In the genomic region with DNA sequence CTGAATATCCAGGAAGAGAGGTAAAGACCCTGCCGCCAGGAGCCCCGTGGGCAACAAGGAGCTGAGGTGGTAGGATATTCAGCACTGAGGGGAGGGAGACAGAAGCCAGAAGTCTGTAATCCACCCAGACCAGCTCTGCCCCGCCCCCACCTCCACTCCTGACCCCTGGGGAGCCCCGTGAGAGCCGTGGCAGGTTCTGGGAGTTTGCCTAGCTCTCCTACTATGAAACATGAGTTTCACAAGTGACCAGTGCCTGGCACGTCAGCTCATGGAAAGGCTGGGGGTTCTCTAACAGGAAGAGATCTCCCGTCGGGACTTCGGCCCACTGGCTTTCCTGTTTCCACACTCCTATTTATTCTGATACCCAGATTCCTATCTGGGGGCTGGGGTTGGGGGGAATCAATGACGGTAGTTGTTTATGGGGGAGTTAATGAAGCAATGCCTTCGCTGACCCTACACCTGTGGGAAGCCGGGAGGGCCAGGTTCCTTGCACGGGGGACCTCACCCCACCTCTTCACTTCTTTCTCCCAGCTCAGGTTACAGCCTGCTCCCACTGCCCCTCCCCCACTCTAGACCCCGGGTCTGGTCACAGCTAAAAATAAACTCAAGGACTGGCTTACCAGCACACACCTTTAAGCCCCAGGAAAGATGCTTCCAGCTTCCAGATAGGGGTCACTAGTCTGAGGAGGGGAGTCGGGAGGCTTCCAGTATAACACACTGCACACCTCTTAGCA, we compare ENCODE assay signal across 12 mouse cellular contexts. TPM values are rescaled to one million over a fixed set of nuclear protein-coding genes. Genes with fewer than 3 reads are reported as not detected.
DNase-seq lines count a peak whose midpoint lies in the region; ATAC-seq lines count a peak whose summit lies in the region.
"Had no signal": no experiment of that assay in that cellular context is flagged by ENCODE, and none has a peak within 500 bp of the region (broad histone marks: within the 10 kb centered on the region; RNA-seq: fewer than 3 reads in every experiment).

No protein-coding gene starts in this region.

- H3K4me2 ChIP-seq in hindbrain, embryonic 16.5 days (ENCODE audit: low read length): no peak overlapping the region
- no peak overlapping the region for H3K4me2 ChIP-seq in neural tube, embryonic 11.5 days (ENCODE audit: low read depth)
- no peak overlapping the region for H3K4me2 ChIP-seq in neural tube, embryonic 15.5 days
- H3K4me2 ChIP-seq in embryonic facial prominence, embryonic 15.5 days (replicated peaks): peak overlapping the region; percentile 10; the same call in 1 of the 2 replicates

- H3K9ac ChIP-seq in hindbrain, embryonic 16.5 days (ENCODE audit: low read depth, low read length): no peak overlapping the region
- H3K9ac ChIP-seq in neural tube, embryonic 11.5 days (ENCODE audit: low read length): 0 out of 2 replicates have a peak overlapping the region, but pooled peaks have one; percentile 7
- H3K9ac ChIP-seq in neural tube, embryonic 15.5 days (replicated peaks): no peak overlapping the region
- H3K9ac ChIP-seq in embryonic facial prominence, embryonic 15.5 days: no peak overlapping the region

- H3K36me3 ChIP-seq in hindbrain, embryonic 10.5 days: no peaks in the 10 kb centered on the region
- no peaks in the 10 kb centered on the region for H3K36me3 ChIP-seq in hindbrain, embryonic 16.5 days (ENCODE audit: control insufficient read depth, insufficient read depth, low read length)
- no peaks in the 10 kb centered on the region for H3K36me3 ChIP-seq in neural tube, embryonic 11.5 days (ENCODE audit: control insufficient read depth, insufficient read depth, low read length)
- H3K36me3 ChIP-seq in neural tube, embryonic 15.5 days: no peaks in the 10 kb centered on the region
- no peaks in the 10 kb centered on the region for H3K36me3 ChIP-seq in embryonic facial prominence, embryonic 15.5 days
- H3K36me3 ChIP-seq: G1E had no signal

- peak; percentile 45 for DNase-seq in hindbrain, embryonic 10.5 days (ENCODE audit: low spot score)
- DNase-seq in neural tube, embryonic 11.5 days (ENCODE audit: low spot score): no peak
- DNase-seq in yolk sac, embryonic 10.5 days (ENCODE audit: low spot score): peak; percentile 76
- no peak for DNase-seq in right cerebral cortex, adult 18-20 months
- DNase-seq in left cerebral cortex, adult 11 months (ENCODE audit: low spot score): no peak
- DNase-seq: retina, postnatal 1 day; thymus, adult 18-20 months had no signal

- WGBS in hindbrain, embryonic 10.5 days: 8% methylated on average over 15 of the region's 15 CpGs
- 16% methylated on average over 15 of the region's 15 CpGs for WGBS in hindbrain, embryonic 16.5 days
- WGBS in neural tube, embryonic 11.5 days: 9% methylated on average over 15 of the region's 15 CpGs
- WGBS in neural tube, embryonic 15.5 days: 13% methylated on average over 15 of the region's 15 CpGs
- WGBS in embryonic facial prominence, embryonic 15.5 days: 12% methylated on average over 15 of the region's 15 CpGs

- peaks cover 77% of the 10 kb centered on the region for H3K27me3 ChIP-seq in hindbrain, embryonic 10.5 days (ENCODE audit: insufficient read depth, poor library complexity, severe bottlenecking)
- peaks cover 15% of the 10 kb centered on the region for H3K27me3 ChIP-seq in hindbrain, embryonic 16.5 days (replicated peaks; ENCODE audit: control insufficient read depth, insufficient read depth, low read length)
- H3K27me3 ChIP-seq in neural tube, embryonic 11.5 days (ENCODE audit: control insufficient read depth, insufficient read depth, low read length): peaks cover 8% of the 10 kb centered on the region; the same call in 1 of the 2 replicates
- peaks cover 9% of the 10 kb centered on the region for H3K27me3 ChIP-seq in neural tube, embryonic 15.5 days (replicated peaks)
- H3K27me3 ChIP-seq in embryonic facial prominence, embryonic 15.5 days: peaks cover 7% of the 10 kb centered on the region; the same call in 1 of the 2 replicates

- no peaks in the 10 kb centered on the region for H3K9me3 ChIP-seq in hindbrain, embryonic 10.5 days
- no peaks in the 10 kb centered on the region for H3K9me3 ChIP-seq in hindbrain, embryonic 16.5 days (ENCODE audit: control insufficient read depth, low read length)
- no peaks in the 10 kb centered on the region for H3K9me3 ChIP-seq in neural tube, embryonic 11.5 days (ENCODE audit: control insufficient read depth, low read length)
- H3K9me3 ChIP-seq in neural tube, embryonic 15.5 days (replicated peaks): no peaks in the 10 kb centered on the region
- H3K9me3 ChIP-seq in embryonic facial prominence, embryonic 15.5 days (replicated peaks): no peaks in the 10 kb centered on the region
- H3K9me3 ChIP-seq: megakaryocyte, embryonic 14.5 days had no signal

- peaks cover 92% of the 10 kb centered on the region for H3K4me1 ChIP-seq in hindbrain, embryonic 10.5 days (replicated peaks)
- peaks cover 36% of the 10 kb centered on the region for H3K4me1 ChIP-seq in hindbrain, embryonic 16.5 days (ENCODE audit: control insufficient read depth, insufficient read depth, low read depth, low read length)
- peaks cover 46% of the 10 kb centered on the region for H3K4me1 ChIP-seq in neural tube, embryonic 11.5 days (ENCODE audit: control insufficient read depth, insufficient read depth, low read length)
- H3K4me1 ChIP-seq in neural tube, embryonic 15.5 days: peaks cover 52% of the 10 kb centered on the region
- H3K4me1 ChIP-seq in embryonic facial prominence, embryonic 15.5 days: peaks cover 78% of the 10 kb centered on the region

- ATAC-seq in hindbrain, embryonic 16.5 days: no peak
- ATAC-seq in neural tube, embryonic 11.5 days (ENCODE audit: insufficient read depth, low FRiP score, low TSS enrichment): no peak
- no peak for ATAC-seq in neural tube, embryonic 15.5 days (ENCODE audit: low FRiP score)
- ATAC-seq in embryonic facial prominence, embryonic 15.5 days (ENCODE audit: insufficient number of reproducible peaks, low FRiP score, low TSS enrichment, low read depth): no peak

- peak overlapping the region; percentile 16; the same call in 1 of the 2 replicates for H3K4me3 ChIP-seq in hindbrain, embryonic 10.5 days
- no peak overlapping the region for H3K4me3 ChIP-seq in hindbrain, embryonic 16.5 days (ENCODE audit: low read length)
- H3K4me3 ChIP-seq in neural tube, embryonic 11.5 days (ENCODE audit: low read depth, low read length): no peak overlapping the region
- no peak overlapping the region for H3K4me3 ChIP-seq in neural tube, embryonic 15.5 days (replicated peaks)
- H3K4me3 ChIP-seq in embryonic facial prominence, embryonic 15.5 days (replicated peaks): no peak overlapping the region
- H3K4me3 ChIP-seq: megakaryocyte, embryonic 14.5 days had no signal

- H3K27ac ChIP-seq in hindbrain, embryonic 10.5 days: peak overlapping the region; percentile 80
- no peak overlapping the region for H3K27ac ChIP-seq in hindbrain, embryonic 16.5 days (ENCODE audit: low read depth, low read length)
- H3K27ac ChIP-seq in neural tube, embryonic 11.5 days (ENCODE audit: low read depth, low read length): no peak overlapping the region
- no peak overlapping the region for H3K27ac ChIP-seq in neural tube, embryonic 15.5 days (replicated peaks)
- H3K27ac ChIP-seq in embryonic facial prominence, embryonic 15.5 days (replicated peaks): no peak overlapping the region

RNA-seq across cellular contexts. Expression of a gene that starts 19.4 kb away (rescaled TPM):
- 2.4 and 2.6 TPM in 2 replicates for polyA plus RNA-seq in hindbrain, embryonic 10.5 days (2016; fragmentation: Nextera tagmentation; extraction: Ambion mirVana)
- 2.6 and 3.1 TPM in 2 replicates for polyA plus RNA-seq in hindbrain, embryonic 16.5 days (2015; fragmentation: Nextera tagmentation; extraction: Ambion mirVana)
- 2.3 and 2.9 TPM in 2 replicates for polyA plus RNA-seq in neural tube, embryonic 11.5 days (2014; fragmentation: Nextera tagmentation; extraction: Ambion mirVana)
- 2.3 and 2.8 TPM in 2 replicates for polyA plus RNA-seq in neural tube, embryonic 15.5 days (2015; fragmentation: Nextera tagmentation; extraction: Ambion mirVana)
- 7.5 and 7.9 TPM in 2 replicates for polyA plus RNA-seq in embryonic facial prominence, embryonic 15.5 days (2015; fragmentation: Nextera tagmentation; extraction: Ambion mirVana)
- polyA plus RNA-seq: G1E had no signal

RNA-seq across cellular contexts. Expression of a gene that starts 59.4 kb away (rescaled TPM):
- polyA plus RNA-seq in hindbrain, embryonic 10.5 days (2016; fragmentation: Nextera tagmentation; extraction: Ambion mirVana): 9.4 and 11.8 TPM in 2 replicates
- 10.5 and 11.1 TPM in 2 replicates for polyA plus RNA-seq in hindbrain, embryonic 16.5 days (2015; fragmentation: Nextera tagmentation; extraction: Ambion mirVana)
- 9.3 and 10.4 TPM in 2 replicates for polyA plus RNA-seq in neural tube, embryonic 11.5 days (2014; fragmentation: Nextera tagmentation; extraction: Ambion mirVana)
- polyA plus RNA-seq in neural tube, embryonic 15.5 days (2015; fragmentation: Nextera tagmentation; extraction: Ambion mirVana): 12.6 and 13.2 TPM in 2 replicates
- 12.8 and 14.0 TPM in 2 replicates for polyA plus RNA-seq in embryonic facial prominence, embryonic 15.5 days (2015; fragmentation: Nextera tagmentation; extraction: Ambion mirVana)

Comparison
In these comparisons a context has a peak if more than half of its experiments do, and no peak if none do; other contexts are left out.
1. DNase-seq: peak in hindbrain, embryonic 10.5 days (single experiment) and yolk sac, embryonic 10.5 days (single experiment); none in neural tube, embryonic 11.5 days (single experiment), right cerebral cortex, adult 18-20 months (single experiment) and left cerebral cortex, adult 11 months (single experiment).